Mouse (Mus musculus): ENCODE measurements around the gene Ano4. TPM values are rescaled to one million over a fixed set of nuclear protein-coding genes. Genes with fewer than 3 reads are reported as not detected.

Ano4 gene
- polyA plus RNA-seq, 1 experiment from 2014 or later = 1.1 TPM

DNA sequence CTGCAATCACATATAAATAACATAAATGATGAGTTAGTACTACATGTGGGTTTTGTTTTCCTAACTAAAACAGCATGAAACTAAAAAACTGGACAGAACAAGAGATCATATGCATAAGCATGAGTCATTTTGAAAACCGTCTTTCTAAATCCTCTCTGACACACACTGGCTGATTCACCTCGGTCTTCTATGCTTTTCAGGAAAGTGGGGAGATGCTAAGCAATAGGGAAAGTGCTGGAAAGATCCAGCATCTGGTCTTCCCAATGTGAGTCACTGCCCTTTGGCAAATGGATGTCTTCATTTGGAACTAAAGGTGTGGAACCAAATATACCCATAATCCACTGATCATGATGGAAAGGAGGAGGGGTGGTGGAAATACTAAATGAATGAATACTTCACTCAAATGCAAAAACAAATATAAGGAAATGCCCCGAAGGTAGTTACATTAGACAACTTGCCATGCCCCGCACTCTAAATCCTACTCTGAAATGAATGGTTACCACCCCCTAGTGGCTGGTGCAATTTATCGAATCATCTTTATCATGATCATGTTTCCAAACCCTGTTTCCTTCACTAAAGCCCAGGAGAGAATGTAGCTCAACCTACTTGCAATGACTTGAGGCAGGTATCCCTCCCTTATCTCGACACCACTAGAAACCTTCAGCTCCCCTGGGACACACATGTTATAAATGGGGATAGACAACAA lies 122.1 kb downstream of the Ano4 start:
- H3K4me3 ChIP-seq (ENCODE audit: low read depth, low read length) = no peak overlapping the region
- no peaks in the 10 kb centered on the region for H3K36me3 ChIP-seq (ENCODE audit: control insufficient read depth, insufficient read depth, low read length)
- WGBS = 80% methylated on average over 6 of the region's 6 CpGs
- no peak overlapping the region for H3K27ac ChIP-seq (ENCODE audit: low read depth, low read length)
- no peak for DNase-seq (ENCODE audit: low spot score)
- H3K9me3 ChIP-seq (ENCODE audit: control insufficient read depth, low read length) = no peaks in the 10 kb centered on the region
- H3K9ac ChIP-seq (ENCODE audit: low read length) = no peak overlapping the region
- ATAC-seq (replicated peaks; ENCODE audit: low FRiP score) = no peak
- no peak overlapping the region for H3K4me2 ChIP-seq (ENCODE audit: low read depth, low read length, severe bottlenecking)
- H3K27me3 ChIP-seq (ENCODE audit: control insufficient read depth, insufficient read depth, low read length) = no peaks in the 10 kb centered on the region
- no peaks in the 10 kb centered on the region for H3K4me1 ChIP-seq (replicated peaks; ENCODE audit: control insufficient read depth, insufficient read depth, low read length)

DNA sequence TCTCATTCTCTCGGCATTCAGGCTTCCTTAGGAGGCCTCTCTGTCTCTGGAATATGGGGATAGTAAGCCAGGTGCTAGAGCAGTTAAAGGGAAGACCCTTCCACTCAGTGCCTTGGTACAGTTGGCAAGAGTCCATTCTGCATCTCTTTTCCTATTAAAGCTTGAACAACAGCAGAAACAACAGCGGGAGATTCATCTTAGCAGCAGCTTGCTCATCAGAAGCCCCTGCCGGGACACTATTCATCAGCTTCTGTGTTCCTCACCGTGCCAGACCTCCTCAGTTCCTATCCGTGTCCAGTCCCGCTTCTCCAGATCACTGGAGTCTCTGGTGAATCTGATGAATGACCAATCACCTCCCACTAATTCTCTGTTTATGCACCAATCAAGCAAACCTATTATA lies 128.5 kb downstream of the Ano4 start:
- ATAC-seq (replicated peaks; ENCODE audit: low FRiP score) = no peak
- H3K27ac ChIP-seq (ENCODE audit: low read depth, low read length) = no peak overlapping the region
- no peak overlapping the region for H3K4me3 ChIP-seq (ENCODE audit: low read depth, low read length)
- no peaks in the 10 kb centered on the region for H3K4me1 ChIP-seq (replicated peaks; ENCODE audit: control insufficient read depth, insufficient read depth, low read length)
- no peaks in the 10 kb centered on the region for H3K27me3 ChIP-seq (ENCODE audit: control insufficient read depth, insufficient read depth, low read length)
- H3K9me3 ChIP-seq (ENCODE audit: control insufficient read depth, low read length) = no peaks in the 10 kb centered on the region
- no peak overlapping the region for H3K4me2 ChIP-seq (ENCODE audit: low read depth, low read length, severe bottlenecking)
- DNase-seq (ENCODE audit: low spot score) = no peak
- no peaks in the 10 kb centered on the region for H3K36me3 ChIP-seq (ENCODE audit: control insufficient read depth, insufficient read depth, low read length)
- H3K9ac ChIP-seq (ENCODE audit: low read length) = no peak overlapping the region
- WGBS = 87% methylated on average over 6 of the region's 6 CpGs

DNA sequence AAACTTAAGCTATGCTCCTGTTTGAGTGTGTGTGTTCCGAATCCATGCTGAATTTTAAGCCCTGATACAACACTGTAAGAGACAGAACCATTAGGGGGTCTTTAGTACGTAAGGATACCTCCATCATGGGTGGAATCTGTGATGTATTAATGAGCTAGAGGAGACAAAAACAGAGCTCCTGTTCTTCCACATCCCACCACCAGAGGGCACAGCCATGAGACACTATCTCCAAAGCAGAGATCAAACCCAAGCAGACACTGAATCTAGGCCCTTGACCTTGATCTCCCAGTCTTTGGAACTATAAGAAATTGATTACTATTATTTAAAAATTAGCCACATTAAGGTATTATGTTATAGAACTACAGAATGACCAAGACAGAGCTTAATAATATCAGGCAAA lies 138.7 kb downstream of the Ano4 start:
- Histone ChIP-seq H3K9me3 (ENCODE audit: control insufficient read depth, low read length) (no peaks in the 10 kb centered on the region), H3K4me1 (replicated peaks; ENCODE audit: control insufficient read depth, insufficient read depth, low read length) (no peaks in the 10 kb centered on the region), H3K4me3 (ENCODE audit: low read depth, low read length) (no peak overlapping the region), H3K36me3 (ENCODE audit: control insufficient read depth, insufficient read depth, low read length) (no peaks in the 10 kb centered on the region), H3K9ac (ENCODE audit: low read length) (no peak overlapping the region), H3K27me3 (ENCODE audit: control insufficient read depth, insufficient read depth, low read length) (no peaks in the 10 kb centered on the region), H3K4me2 (ENCODE audit: low read depth, low read length, severe bottlenecking) (no peak overlapping the region), H3K27ac (ENCODE audit: low read depth, low read length) (no peak overlapping the region)
- DNase-seq (ENCODE audit: low spot score) (no peak), ATAC-seq (replicated peaks; ENCODE audit: low FRiP score) (0 out of 2 replicates have a peak, but pooled peaks have one; percentile 18)
- 52% methylated on average over 2 of the region's 2 CpGs for WGBS

DNA sequence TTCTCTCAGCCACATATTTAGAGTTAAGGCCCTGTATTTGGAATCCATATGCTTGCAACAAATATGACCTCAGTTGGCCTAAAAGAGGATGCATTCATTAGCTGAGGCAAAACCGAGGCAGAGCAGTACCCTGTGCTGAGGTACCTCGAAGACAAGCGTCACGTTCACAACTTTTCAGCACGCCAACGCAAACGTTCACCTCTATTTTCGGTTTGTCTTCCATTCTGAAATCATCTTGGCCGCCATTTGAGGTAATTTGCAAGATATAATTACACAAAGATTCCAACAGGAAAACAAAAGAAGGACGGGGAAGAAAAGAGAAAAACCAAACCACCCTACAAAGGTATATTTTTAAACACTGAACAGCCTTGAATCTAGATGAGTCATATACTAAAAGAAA lies 148.1 kb downstream of the Ano4 start:
- no peak for DNase-seq (ENCODE audit: low spot score)
- no peak overlapping the region for H3K4me3 ChIP-seq (ENCODE audit: low read depth, low read length)
- H3K36me3 ChIP-seq (ENCODE audit: control insufficient read depth, insufficient read depth, low read length) = no peaks in the 10 kb centered on the region
- no peaks in the 10 kb centered on the region for H3K4me1 ChIP-seq (replicated peaks; ENCODE audit: control insufficient read depth, insufficient read depth, low read length)
- H3K27me3 ChIP-seq (ENCODE audit: control insufficient read depth, insufficient read depth, low read length) = no peaks in the 10 kb centered on the region
- no peak overlapping the region for H3K9ac ChIP-seq (ENCODE audit: low read length)
- 92% methylated on average over 10 of the region's 10 CpGs for WGBS
- no peaks in the 10 kb centered on the region for H3K9me3 ChIP-seq (ENCODE audit: control insufficient read depth, low read length)
- no peak overlapping the region for H3K4me2 ChIP-seq (ENCODE audit: low read depth, low read length, severe bottlenecking)
- ATAC-seq (replicated peaks; ENCODE audit: low FRiP score) = no peak
- no peak overlapping the region for H3K27ac ChIP-seq (ENCODE audit: low read depth, low read length)

DNA sequence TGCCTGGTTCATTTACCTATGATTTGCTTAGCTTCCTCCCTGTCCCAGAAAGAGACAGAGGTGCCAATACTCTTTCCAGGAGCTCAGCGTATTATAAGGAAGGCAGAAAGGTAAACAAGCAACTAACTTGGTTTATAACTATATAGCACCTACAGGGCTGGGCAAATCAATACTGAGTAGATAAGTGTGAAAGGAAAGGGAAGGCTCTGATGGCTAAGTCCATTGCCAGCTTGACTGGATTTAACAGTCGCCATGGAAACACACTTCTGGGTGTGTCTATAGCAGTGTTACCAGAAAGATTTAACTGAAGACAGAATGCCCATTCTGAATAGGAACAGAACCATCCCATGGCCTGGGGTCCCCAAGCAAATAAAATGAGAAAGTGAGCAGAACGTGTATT lies 149.5 kb downstream of the Ano4 start:
- H3K36me3 ChIP-seq (ENCODE audit: control insufficient read depth, insufficient read depth, low read length) = no peaks in the 10 kb centered on the region
- no peak overlapping the region for H3K4me2 ChIP-seq (ENCODE audit: low read depth, low read length, severe bottlenecking)
- 69% methylated on average over 3 of the region's 3 CpGs for WGBS
- no peak overlapping the region for H3K9ac ChIP-seq (ENCODE audit: low read length)
- DNase-seq (ENCODE audit: low spot score) (no peak), ATAC-seq (replicated peaks; ENCODE audit: low FRiP score) (no peak)
- H3K27ac ChIP-seq (ENCODE audit: low read depth, low read length) = no peak overlapping the region
- no peaks in the 10 kb centered on the region for H3K4me1 ChIP-seq (replicated peaks; ENCODE audit: control insufficient read depth, insufficient read depth, low read length)
- no peak overlapping the region for H3K4me3 ChIP-seq (ENCODE audit: low read depth, low read length)
- H3K9me3 ChIP-seq (ENCODE audit: control insufficient read depth, low read length) = no peaks in the 10 kb centered on the region
- no peaks in the 10 kb centered on the region for H3K27me3 ChIP-seq (ENCODE audit: control insufficient read depth, insufficient read depth, low read length)

DNA sequence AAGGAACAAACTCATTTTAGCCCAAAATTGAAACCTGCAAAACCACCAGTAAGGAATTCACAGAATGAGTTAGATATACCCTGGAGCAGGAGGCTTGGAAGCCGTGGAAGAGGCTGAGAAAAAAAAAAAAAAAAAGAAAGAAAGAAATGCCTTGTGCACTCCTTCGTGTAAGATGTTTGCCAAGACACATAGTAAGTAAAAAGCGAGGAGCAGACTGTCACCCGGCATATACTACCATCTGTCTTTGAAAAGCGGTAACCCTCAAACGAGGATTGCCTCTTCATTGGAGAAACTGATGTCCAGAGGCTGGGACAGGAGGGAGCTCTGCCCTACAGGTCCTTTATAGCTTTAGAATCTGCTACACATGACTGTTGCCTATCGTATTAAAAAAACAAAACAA lies 150.1 kb downstream of the Ano4 start:
- H3K9me3 ChIP-seq (ENCODE audit: control insufficient read depth, low read length) = no peaks in the 10 kb centered on the region
- ATAC-seq (replicated peaks; ENCODE audit: low FRiP score) = no peak
- no peaks in the 10 kb centered on the region for H3K36me3 ChIP-seq (ENCODE audit: control insufficient read depth, insufficient read depth, low read length)
- 86% methylated on average over 7 of the region's 7 CpGs for WGBS
- H3K27ac ChIP-seq (ENCODE audit: low read depth, low read length) = no peak overlapping the region
- H3K4me1 ChIP-seq (replicated peaks; ENCODE audit: control insufficient read depth, insufficient read depth, low read length) = no peaks in the 10 kb centered on the region
- no peak for DNase-seq (ENCODE audit: low spot score)
- H3K4me3 ChIP-seq (ENCODE audit: low read depth, low read length) = no peak overlapping the region
- no peak overlapping the region for H3K4me2 ChIP-seq (ENCODE audit: low read depth, low read length, severe bottlenecking)
- no peaks in the 10 kb centered on the region for H3K27me3 ChIP-seq (ENCODE audit: control insufficient read depth, insufficient read depth, low read length)
- no peak overlapping the region for H3K9ac ChIP-seq (ENCODE audit: low read length)

DNA sequence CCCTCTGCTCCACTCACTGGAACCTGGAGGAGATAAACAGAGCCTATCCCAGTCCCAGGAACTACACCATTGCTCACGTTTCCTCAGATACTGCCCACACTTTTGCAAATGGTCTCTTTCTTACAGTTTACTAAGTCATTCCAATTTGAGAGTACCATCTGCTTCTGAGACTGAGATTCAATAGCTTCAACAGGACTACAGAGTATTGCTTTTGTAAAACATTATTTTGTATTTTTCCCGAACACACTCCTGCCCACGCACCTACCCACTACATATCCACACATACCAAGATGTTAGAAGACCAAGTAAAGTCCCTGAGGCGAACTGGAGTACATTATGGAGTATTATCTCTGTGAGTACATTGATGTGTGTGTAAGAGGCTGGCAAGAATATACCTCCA lies 166.6 kb downstream of the Ano4 start:
- no peak overlapping the region for H3K4me2 ChIP-seq (ENCODE audit: low read depth, low read length, severe bottlenecking)
- H3K4me1 ChIP-seq (replicated peaks; ENCODE audit: control insufficient read depth, insufficient read depth, low read length) = no peaks in the 10 kb centered on the region
- no peak overlapping the region for H3K9ac ChIP-seq (ENCODE audit: low read length)
- H3K27me3 ChIP-seq (ENCODE audit: control insufficient read depth, insufficient read depth, low read length) = no peaks in the 10 kb centered on the region
- ATAC-seq (replicated peaks; ENCODE audit: low FRiP score) (no peak), DNase-seq (ENCODE audit: low spot score) (no peak)
- no peaks in the 10 kb centered on the region for H3K9me3 ChIP-seq (ENCODE audit: control insufficient read depth, low read length)
- no peak overlapping the region for H3K4me3 ChIP-seq (ENCODE audit: low read depth, low read length)
- H3K27ac ChIP-seq (ENCODE audit: low read depth, low read length) = no peak overlapping the region
- 82% methylated on average over 4 of the region's 4 CpGs for WGBS
- no peaks in the 10 kb centered on the region for H3K36me3 ChIP-seq (ENCODE audit: control insufficient read depth, insufficient read depth, low read length)

DNA sequence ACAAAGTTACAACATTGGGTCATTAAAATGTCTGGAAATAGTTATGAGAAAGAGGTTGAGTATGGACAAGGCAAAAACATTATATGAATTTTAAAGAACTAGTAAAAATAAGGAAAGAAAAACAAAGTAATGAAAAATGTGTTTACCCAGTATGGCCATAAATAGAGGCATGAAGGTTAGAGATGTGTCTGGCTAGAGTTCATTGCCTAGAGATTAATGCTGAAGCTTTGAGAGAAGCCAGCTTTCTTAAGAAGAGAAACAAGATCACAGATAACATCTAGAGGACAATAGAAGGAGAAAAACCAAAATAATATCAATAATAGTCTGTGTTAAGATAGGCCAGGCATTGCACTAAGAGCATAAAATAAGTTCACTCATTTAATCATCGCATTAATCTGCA lies 180.0 kb downstream of the Ano4 start:
- H3K9me3 ChIP-seq (ENCODE audit: control insufficient read depth, low read length) = no peaks in the 10 kb centered on the region
- H3K4me3 ChIP-seq (ENCODE audit: low read depth, low read length) = no peak overlapping the region
- H3K27ac ChIP-seq (ENCODE audit: low read depth, low read length) = no peak overlapping the region
- H3K4me2 ChIP-seq (ENCODE audit: low read depth, low read length, severe bottlenecking) = no peak overlapping the region
- DNase-seq (ENCODE audit: low spot score) = no peak
- ATAC-seq (replicated peaks; ENCODE audit: low FRiP score) = no peak
- no peaks in the 10 kb centered on the region for H3K27me3 ChIP-seq (ENCODE audit: control insufficient read depth, insufficient read depth, low read length)
- no peaks in the 10 kb centered on the region for H3K36me3 ChIP-seq (ENCODE audit: control insufficient read depth, insufficient read depth, low read length)
- 93% methylated on average over 1 of the region's 1 CpGs for WGBS
- no peak overlapping the region for H3K9ac ChIP-seq (ENCODE audit: low read length)
- no peaks in the 10 kb centered on the region for H3K4me1 ChIP-seq (replicated peaks; ENCODE audit: control insufficient read depth, insufficient read depth, low read length)

DNA sequence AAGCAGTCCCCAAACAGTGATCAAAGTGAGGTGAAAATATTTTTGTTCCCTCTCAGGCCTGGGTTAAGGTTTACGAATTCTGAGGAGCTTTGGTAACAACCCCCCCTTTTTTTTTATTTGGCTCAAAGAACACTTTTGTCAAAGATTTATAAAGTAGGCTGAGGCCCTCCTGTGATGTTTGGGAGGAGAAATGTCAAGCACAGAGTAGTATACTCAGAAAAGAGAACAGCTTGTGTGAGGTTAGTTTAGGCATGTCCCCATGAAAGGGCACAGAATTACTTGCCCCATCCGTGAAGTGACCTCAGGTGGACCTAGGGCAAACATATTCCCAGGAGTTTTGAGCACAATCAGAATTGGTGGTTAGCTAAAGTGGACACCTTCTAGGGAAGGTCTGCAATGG lies 189.1 kb downstream of the Ano4 start:
- H3K27me3 ChIP-seq (ENCODE audit: control insufficient read depth, insufficient read depth, low read length) = no peaks in the 10 kb centered on the region
- no peak for ATAC-seq (replicated peaks; ENCODE audit: low FRiP score)
- no peak overlapping the region for H3K4me2 ChIP-seq (ENCODE audit: low read depth, low read length, severe bottlenecking)
- no peak overlapping the region for H3K27ac ChIP-seq (ENCODE audit: low read depth, low read length)
- H3K36me3 ChIP-seq (ENCODE audit: control insufficient read depth, insufficient read depth, low read length) = no peaks in the 10 kb centered on the region
- no peaks in the 10 kb centered on the region for H3K4me1 ChIP-seq (replicated peaks; ENCODE audit: control insufficient read depth, insufficient read depth, low read length)
- H3K9me3 ChIP-seq (ENCODE audit: control insufficient read depth, low read length) = no peaks in the 10 kb centered on the region
- no peak for DNase-seq (ENCODE audit: low spot score)
- 76% methylated on average over 2 of the region's 2 CpGs for WGBS
- no peak overlapping the region for H3K9ac ChIP-seq (ENCODE audit: low read length)
- no peak overlapping the region for H3K4me3 ChIP-seq (ENCODE audit: low read depth, low read length)

Data from forebrain, embryonic 11.5 days (tissue).